Mouse (Mus musculus) neural tube, embryonic 11.5 days (tissue): ENCODE results near the gene Cwc27. TPM values are rescaled to one million over a fixed set of nuclear protein-coding genes. Genes with fewer than 3 reads are reported as not detected.

Source experiments
- ATAC-seq: fragments of 200-750 bp; cut with Nextera tagmentation; 2 replicates; pipeline ENCODE4 v1.8.0; 2017; ENCODE audit warnings: moderate number of reproducible peaks, mild to moderate bottlenecking, moderate TSS enrichment, moderate library complexity; ENCODE audit not compliant: insufficient read depth, low FRiP score, low TSS enrichment
- DNase-seq: peaks from one replicate; pipeline ENCODE4 v3.0.0-alpha.2; 2015; ENCODE audit warnings: low spot score
- H3K27ac ChIP-seq: fragments of 300-500 bp; sonication (generic); 2 replicates; pipeline ENCODE4 v1.5.1; 2014; ENCODE audit warnings: low read depth, mild to moderate bottlenecking, low read length
- H3K27me3 ChIP-seq: fragments of 300-500 bp; sonication (generic); 2 replicates; pipeline ENCODE4 v1.6.1; 2014; ENCODE audit warnings: mild to moderate bottlenecking, low read length, mixed read lengths; ENCODE audit not compliant: control insufficient read depth, insufficient read depth
- H3K36me3 ChIP-seq: fragments of 300-500 bp; sonication (generic); 2 replicates; pipeline ENCODE4 v1.6.1; 2014; ENCODE audit warnings: mild to moderate bottlenecking, low read length, moderate library complexity, mixed read lengths; ENCODE audit not compliant: control insufficient read depth, insufficient read depth
- H3K4me1 ChIP-seq: fragments of 300-500 bp; sonication (generic); 2 replicates; pipeline ENCODE4 v1.6.1; 2014; ENCODE audit warnings: low read length, mixed read lengths; ENCODE audit not compliant: control insufficient read depth, insufficient read depth
- H3K4me2 ChIP-seq: fragments of 300-500 bp; sonication (generic); 2 replicates; pipeline ENCODE4 v1.6.1; 2014; ENCODE audit warnings: low read depth, mild to moderate bottlenecking, moderate library complexity
- H3K4me3 ChIP-seq: fragments of 300-500 bp; sonication (generic); 2 replicates; pipeline ENCODE4 v1.5.1; 2014; ENCODE audit warnings: low read depth, low read length
- H3K9ac ChIP-seq: fragments of 300-500 bp; sonication (generic); 2 replicates; pipeline ENCODE4 v1.6.1; 2014; ENCODE audit warnings: mild to moderate bottlenecking, low read length
- H3K9me3 ChIP-seq: fragments of 300-500 bp; sonication (generic); 2 replicates; pipeline ENCODE4 v1.6.1; 2016; ENCODE audit warnings: low read length; ENCODE audit not compliant: control insufficient read depth
- whole genome bisulfite sequencing: fragments of 180-500 bp; shearing (Covaris S2); extraction: QIAGEN DNeasy Blood & Tissue Kit; methylation state at CpG from one replicate; pipeline ENCODE4 v1.1.7; 2014; 5-methylcytosine and 5-hydroxymethylcytosine counted together
- polyA plus RNA-seq: library from polyadenylated mRNA; unstranded; fragments of >200 nt; fragmentation: Nextera tagmentation; extraction: Ambion mirVana; gene quantifications from 2 replicates; pipeline ENCODE4 v1.2.1, GENCODE M21; 2014

Cwc27 gene
- 29.6 and 34.3 TPM in 2 replicates for polyA plus RNA-seq

DNA sequence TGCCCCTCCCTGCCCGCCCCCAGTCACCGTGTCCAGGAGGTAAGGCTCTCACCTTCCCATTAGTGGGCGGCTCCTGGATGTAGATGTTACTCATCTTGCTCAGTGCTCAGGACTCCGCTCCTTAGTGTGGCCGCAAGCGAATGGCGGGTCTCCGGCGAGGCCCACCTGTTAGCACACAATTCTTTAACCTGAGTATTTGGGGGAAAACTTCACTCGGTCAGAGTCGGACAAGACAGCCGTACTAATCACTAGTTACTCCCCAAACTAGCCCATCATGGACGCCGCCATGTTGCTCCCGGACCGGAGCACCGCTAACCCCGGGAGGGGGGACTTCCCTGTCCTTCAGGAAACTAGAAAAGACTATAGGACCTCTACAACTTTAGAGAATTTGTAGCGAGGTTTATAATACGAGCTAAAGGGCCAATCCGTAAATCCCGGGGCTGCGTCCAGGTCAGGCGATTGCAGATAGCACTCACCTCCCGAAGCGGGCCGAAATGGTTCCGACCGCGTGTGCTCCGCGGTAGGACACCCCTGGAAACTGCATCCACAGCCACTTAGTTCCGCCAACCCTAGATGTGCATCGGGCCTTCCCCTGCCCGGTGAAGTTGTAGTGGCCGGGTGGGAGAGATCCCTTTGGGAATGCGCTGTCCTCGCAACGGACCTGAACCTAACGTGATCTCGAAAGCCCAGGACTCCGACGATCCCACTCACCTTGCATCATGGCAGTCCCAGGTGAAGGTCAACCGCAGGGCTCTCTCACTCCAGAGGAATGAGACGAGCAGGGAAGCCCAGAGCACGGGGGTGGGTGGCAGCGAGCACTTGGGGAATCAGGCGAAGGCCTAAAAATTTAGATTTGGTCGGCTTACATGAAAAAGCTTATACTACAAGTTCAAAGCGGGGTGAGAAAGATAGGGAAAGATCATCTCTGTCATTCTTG lies at the start of gene Cwc27:
Gene Cwc27 (minus strand): TSS at position 508 of the 937 bp plus-strand sequence.
- Histone ChIP-seq H3K4me2 (peak within 1 kb of the TSS; percentile 70), H3K4me1 (peaks cover 4% of the 10 kb centered on the region; the same call in 1 of the 2 replicates), H3K9ac (peak within 1 kb of the TSS; percentile 87), H3K27me3 (no peaks in the 10 kb centered on the region), H3K36me3 (no peaks in the 10 kb centered on the region), H3K4me3 (peak within 1 kb of the TSS; percentile 74), H3K27ac (no peak within 1 kb of the TSS), H3K9me3 (no peaks in the 10 kb centered on the region)
- ATAC-seq: peak; percentile 97
- peak; percentile 91 for DNase-seq
- under 1% methylated on average over 50 of the region's 50 CpGs for WGBS

DNA sequence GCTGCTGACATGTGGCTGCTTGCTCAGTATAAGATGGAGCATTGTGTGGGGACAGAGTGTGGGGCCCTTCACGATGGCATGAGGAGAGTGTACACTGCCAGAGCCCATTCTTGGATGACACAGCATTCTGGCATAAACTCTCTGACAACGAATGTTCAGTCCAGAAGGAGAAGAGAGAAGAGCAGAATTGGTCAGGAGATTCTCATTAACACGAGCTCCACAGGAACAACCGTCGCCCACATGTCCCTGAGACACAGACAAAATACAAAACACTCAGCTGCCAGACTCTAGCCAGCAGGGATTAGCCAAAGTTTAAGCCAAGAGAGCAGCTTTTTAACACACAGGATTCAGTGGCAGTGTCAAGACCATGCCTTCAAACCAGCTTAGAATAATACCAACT lies 49.8 kb upstream of the Cwc27 start:
- 88% methylated on average over 5 of the region's 5 CpGs for WGBS
- Histone ChIP-seq H3K4me3 (no peak overlapping the region), H3K9ac (no peak overlapping the region), H3K36me3 (no peaks in the 10 kb centered on the region), H3K27me3 (no peaks in the 10 kb centered on the region), H3K4me2 (no peak overlapping the region), H3K27ac (no peak overlapping the region), H3K9me3 (no peaks in the 10 kb centered on the region), H3K4me1 (no peaks in the 10 kb centered on the region)
- DNase-seq: no peak
- ATAC-seq: no peak

DNA sequence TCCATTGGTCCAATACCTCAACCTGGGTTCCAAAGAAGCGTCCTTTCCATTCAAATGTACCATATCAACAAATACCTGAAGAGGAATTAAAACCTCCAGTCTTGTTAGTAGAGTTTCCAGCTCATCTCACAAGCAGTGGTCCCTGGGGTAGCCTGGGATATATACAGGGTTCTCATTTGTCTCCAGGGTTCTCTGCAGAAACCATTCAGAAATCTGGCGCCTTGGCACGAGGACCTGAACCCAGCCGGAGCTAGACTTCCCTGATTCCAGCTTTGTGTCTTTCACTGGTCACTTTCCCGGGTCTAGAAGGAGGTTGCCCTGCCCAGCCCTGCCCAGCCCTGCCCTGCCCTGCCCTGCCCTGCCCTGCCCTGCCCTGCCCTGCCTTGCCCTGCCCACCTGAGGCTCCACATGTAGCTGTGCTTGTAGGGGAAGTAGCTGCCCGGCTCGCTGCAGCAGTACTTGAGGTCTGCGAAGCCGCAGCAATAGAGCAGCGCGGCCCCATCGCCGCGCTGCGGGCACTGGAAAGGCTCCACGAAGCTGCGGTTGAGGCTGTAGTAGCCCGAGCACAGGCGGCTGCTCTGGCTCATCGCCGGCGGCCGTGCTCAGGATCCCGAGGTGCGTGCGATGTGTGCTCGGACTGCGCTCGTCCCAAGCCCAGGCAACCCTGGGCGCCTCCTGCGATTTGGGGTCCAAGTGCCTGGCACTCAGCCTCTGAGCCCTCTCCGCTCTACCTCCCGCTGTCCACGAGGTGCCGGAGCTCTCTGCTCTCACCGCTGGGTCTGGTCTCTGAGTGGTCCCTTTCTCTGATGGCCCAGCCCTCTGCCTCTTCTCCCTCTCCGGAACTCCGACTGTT lies 46.4 kb upstream of the Cwc27 start, which contains the start of gene Shisal2b:
Gene Shisal2b (minus strand): TSS at position 767 of the 853 bp plus-strand sequence.
- 5% methylated on average over 38 of the region's 38 CpGs for WGBS
- Histone ChIP-seq H3K4me2 (peak within 1 kb of the TSS; percentile 72), H3K4me3 (peak within 1 kb of the TSS; percentile 38), H3K4me1 (no peaks in the 10 kb centered on the region), H3K9me3 (no peaks in the 10 kb centered on the region), H3K36me3 (no peaks in the 10 kb centered on the region), H3K27me3 (no peaks in the 10 kb centered on the region), H3K9ac (peak within 1 kb of the TSS; percentile 42), H3K27ac (no peak within 1 kb of the TSS)
- ATAC-seq (peak; percentile 70), DNase-seq (peak; percentile 73)

DNA sequence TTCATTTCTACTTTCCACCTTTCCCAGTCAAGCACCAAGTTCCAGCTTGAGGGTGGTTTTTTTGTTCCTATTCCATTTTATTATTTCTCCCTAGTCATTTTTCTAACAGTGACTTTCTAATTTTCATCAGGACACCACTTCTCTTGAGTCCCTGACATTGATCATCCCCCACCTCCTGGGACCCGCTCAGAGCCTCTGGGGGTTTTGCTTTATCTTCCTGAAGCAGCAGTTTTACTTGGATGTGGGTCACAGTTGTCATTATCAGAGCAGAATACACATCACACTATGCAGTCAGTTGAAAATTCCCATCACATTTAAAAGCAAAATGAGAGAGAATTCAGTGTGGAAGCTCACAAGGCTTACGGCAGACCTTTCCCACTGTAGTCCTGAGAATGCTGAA lies 36.7 kb upstream of the Cwc27 start:
- no peak for ATAC-seq
- H3K9me3 ChIP-seq: no peaks in the 10 kb centered on the region
- H3K4me2 ChIP-seq: no peak overlapping the region
- DNase-seq: no peak
- 91% methylated on average over 2 of the region's 2 CpGs for WGBS
- H3K4me3 ChIP-seq: no peak overlapping the region
- H3K27me3 ChIP-seq: no peaks in the 10 kb centered on the region
- H3K9ac ChIP-seq: no peak overlapping the region
- no peak overlapping the region for H3K27ac ChIP-seq
- no peaks in the 10 kb centered on the region for H3K4me1 ChIP-seq
- H3K36me3 ChIP-seq: no peaks in the 10 kb centered on the region

DNA sequence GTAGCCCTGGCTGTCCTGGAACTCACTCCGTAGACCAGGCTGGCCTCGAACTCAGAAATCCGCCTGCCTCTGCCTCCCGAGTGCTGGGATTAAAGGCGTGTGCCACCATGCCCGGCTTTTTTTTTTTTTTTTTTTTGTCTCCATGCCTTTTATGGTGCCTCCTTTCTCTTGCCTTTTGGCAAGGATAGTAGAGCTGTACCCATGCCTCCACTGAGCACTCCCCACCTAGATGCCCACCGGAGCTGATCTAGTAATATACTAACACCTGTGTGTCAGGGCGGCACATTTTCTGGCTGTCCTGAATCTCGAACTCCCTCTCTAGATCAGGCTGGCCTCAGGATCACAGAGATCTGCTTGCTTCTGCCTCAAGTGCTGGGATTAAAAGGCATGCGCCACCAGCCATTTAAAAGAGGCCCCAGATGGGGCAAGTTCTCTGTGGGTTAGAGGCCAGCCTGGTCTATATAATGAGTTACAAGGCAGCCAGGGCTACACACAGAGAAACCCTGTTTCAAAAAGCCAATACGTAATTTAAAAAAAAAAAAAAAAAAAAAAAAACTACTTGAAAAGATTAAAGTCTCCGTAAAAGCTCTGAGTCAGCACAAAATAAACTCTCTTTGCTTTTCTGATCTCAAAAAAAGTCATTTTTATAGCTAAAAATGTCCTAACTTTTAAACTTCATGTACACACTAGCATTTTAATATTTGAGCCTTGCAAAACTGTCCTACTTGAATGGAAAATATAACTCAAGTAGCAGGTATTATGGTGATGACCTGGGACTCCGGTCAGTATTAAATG lies 26.6 kb upstream of the Cwc27 start:
- WGBS: 91% methylated on average over 9 of the region's 13 CpGs
- DNase-seq (no peak), ATAC-seq (no peak)
- Histone ChIP-seq H3K4me1 (no peaks in the 10 kb centered on the region), H3K27ac (no peak overlapping the region), H3K9ac (no peak overlapping the region), H3K4me3 (no peak overlapping the region), H3K27me3 (no peaks in the 10 kb centered on the region), H3K4me2 (no peak overlapping the region), H3K9me3 (no peaks in the 10 kb centered on the region), H3K36me3 (no peaks in the 10 kb centered on the region)

DNA sequence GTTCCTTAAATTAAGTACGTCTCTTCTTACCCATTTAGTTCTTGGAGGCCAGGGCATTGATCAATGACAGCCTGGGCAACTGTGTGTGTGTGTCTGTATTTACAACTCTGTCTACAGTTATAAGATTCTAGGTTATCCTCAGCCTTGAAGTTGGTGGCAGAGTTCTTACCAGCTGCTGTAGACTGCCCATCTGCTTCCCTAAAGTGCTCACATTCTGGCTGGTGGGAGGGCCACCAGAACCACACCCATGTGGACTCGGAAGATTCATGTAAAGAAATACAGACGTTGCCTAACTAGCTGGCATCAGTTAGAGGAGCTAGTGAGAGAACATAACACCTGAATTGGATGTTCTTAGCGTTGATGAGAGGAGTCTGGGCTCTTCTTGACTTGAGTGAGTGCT lies 25.0 kb upstream of the Cwc27 start:
- Histone ChIP-seq H3K4me1 (no peaks in the 10 kb centered on the region), H3K27me3 (no peaks in the 10 kb centered on the region), H3K4me3 (no peak overlapping the region), H3K9me3 (no peaks in the 10 kb centered on the region), H3K36me3 (peaks cover 2% of the 10 kb centered on the region; the same call in 1 of the 2 replicates), H3K9ac (no peak overlapping the region), H3K4me2 (no peak overlapping the region), H3K27ac (no peak overlapping the region)
- WGBS: 77% methylated on average over 4 of the region's 4 CpGs
- no peak for DNase-seq
- no peak for ATAC-seq

DNA sequence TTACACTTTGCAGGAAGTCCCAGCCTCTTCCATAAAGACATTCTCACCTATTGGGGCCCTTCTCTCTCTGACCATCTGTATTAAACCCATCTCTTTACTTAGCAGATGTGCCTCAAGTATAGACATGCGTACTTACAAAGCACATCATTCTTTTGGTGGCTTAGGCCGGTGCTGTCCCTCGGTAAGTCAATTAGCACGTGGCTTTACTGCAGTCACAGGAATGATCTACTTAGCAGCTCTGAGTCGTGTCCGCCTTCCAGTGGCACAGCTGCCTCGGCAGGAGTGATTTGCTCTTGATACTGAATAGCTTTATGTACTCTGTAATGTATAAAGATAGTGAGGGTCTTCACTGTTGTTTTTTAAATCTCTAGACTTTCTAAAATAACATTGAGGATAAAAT lies 20.7 kb upstream of the Cwc27 start:
- no peak overlapping the region for H3K4me3 ChIP-seq
- DNase-seq (no peak), ATAC-seq (no peak)
- H3K27me3 ChIP-seq: no peaks in the 10 kb centered on the region
- no peak overlapping the region for H3K27ac ChIP-seq
- WGBS: 65% methylated on average over 7 of the region's 7 CpGs
- peaks cover 3% of the 10 kb centered on the region; the same call in 1 of the 2 replicates for H3K36me3 ChIP-seq
- no peaks in the 10 kb centered on the region for H3K9me3 ChIP-seq
- H3K4me2 ChIP-seq: no peak overlapping the region
- no peaks in the 10 kb centered on the region for H3K4me1 ChIP-seq
- H3K9ac ChIP-seq: no peak overlapping the region

DNA sequence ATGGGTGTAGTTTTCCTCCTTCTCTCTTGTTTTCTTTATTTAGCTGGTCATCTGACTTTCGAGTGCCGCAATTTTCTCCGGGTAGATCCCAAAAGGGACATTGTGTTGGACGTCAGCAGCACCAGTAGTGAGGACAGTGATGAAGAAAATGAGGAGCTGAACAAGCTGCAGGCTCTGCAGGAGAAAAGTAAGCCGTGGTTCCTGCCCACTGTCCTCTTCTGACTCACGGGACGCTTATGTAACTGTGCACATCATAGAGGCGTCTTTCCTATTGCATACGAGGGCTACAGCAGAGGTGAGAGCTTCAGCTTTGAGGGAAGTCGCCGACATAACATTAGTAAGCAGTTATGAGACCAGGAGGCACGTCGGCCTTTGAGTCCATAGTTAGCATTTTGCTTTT lies 15.9 kb upstream of the Cwc27 start:
- Histone ChIP-seq H3K9ac (no peak overlapping the region), H3K36me3 (peaks cover 8% of the 10 kb centered on the region), H3K27ac (no peak overlapping the region), H3K27me3 (no peaks in the 10 kb centered on the region), H3K4me1 (no peaks in the 10 kb centered on the region), H3K9me3 (no peaks in the 10 kb centered on the region), H3K4me2 (no peak overlapping the region), H3K4me3 (no peak overlapping the region)
- DNase-seq: no peak
- ATAC-seq: no peak
- whole genome bisulfite sequencing: 96% methylated on average over 13 of the region's 13 CpGs
